Mouse (Mus musculus) CH12.LX (cell line): ENCODE measurements around the gene Tspan5. TPM values are rescaled to one million over a fixed set of nuclear protein-coding genes. Genes with fewer than 3 reads are reported as not detected.

Experiments
- DNase-seq: peaks from one replicate; pipeline ENCODE4 v3.0.0-alpha.2; 2013; ENCODE audit errors: extremely low read depth
- H3K27ac ChIP-seq: 2 replicates; pipeline ENCODE4 v1.5.1; 2012; ENCODE audit warnings: low read depth, mild to moderate bottlenecking, control low read depth, moderate library complexity; ENCODE audit not compliant: insufficient read depth
- H3K27me3 ChIP-seq: replicated peaks from 2 replicates; pipeline ENCODE3; 2012; ENCODE audit warnings: inconsistent platforms
- H3K36me3 ChIP-seq, 2 experiments: replicated peaks in 1 of 2; 2 replicates each; pipeline versions ENCODE3 to v1.6.1; 2012; ENCODE audit warnings: inconsistent platforms in 1 of 2, low read length in 1 of 2, mild to moderate bottlenecking in 1 of 2, mixed read lengths in 1 of 2, moderate library complexity in 1 of 2; ENCODE audit not compliant: control insufficient read depth in 1 of 2, insufficient read depth in 1 of 2
- H3K4me1 ChIP-seq, 2 experiments: 2 replicates each; pipeline ENCODE4 v1.6.1; 2012; ENCODE audit warnings: inconsistent platforms in 1 of 2, moderate library complexity in 1 of 2; ENCODE audit not compliant: insufficient read depth in 2 of 2, control insufficient read depth in 1 of 2
- H3K4me2 ChIP-seq: 2 replicates; pipeline ENCODE4 v1.6.1; 2012; ENCODE audit warnings: low read depth, mild to moderate bottlenecking, control low read depth; ENCODE audit not compliant: poor library complexity, insufficient read depth, severe bottlenecking
- H3K4me3 ChIP-seq, 3 experiments: fragments of 150-350 bp in 1 of 3; sonication (generic) in 1 of 3; replicated peaks in 1 of 3; 2 replicates each; pipeline versions ENCODE3 to v1.5.1; 2011 to 2012; ENCODE audit warnings: low read depth in 2 of 3, low read length in 2 of 3, mild to moderate bottlenecking in 2 of 3, moderate library complexity in 2 of 3, control low read depth in 1 of 3, improper control_type of control experiment in 1 of 3, inconsistent platforms in 1 of 3, mixed read lengths in 1 of 3; ENCODE audit not compliant: poor library complexity in 1 of 3
- H3K79me2 ChIP-seq: replicated peaks from 2 replicates; pipeline ENCODE4 v1.6.1; 2012; ENCODE audit warnings: mild to moderate bottlenecking, moderate library complexity; ENCODE audit not compliant: control insufficient read depth, poor library complexity, insufficient read depth, severe bottlenecking; ENCODE audit errors: extremely low read depth
- H3K9ac ChIP-seq: 2 replicates; pipeline ENCODE4 v1.6.1; 2012; ENCODE audit warnings: low read depth, mild to moderate bottlenecking, control low read depth, moderate library complexity; ENCODE audit not compliant: insufficient read depth
- H3K9me3 ChIP-seq: replicated peaks from 2 replicates; pipeline ENCODE3; 2012; ENCODE audit warnings: low read length, inconsistent platforms, mixed read lengths
- CHD2 ChIP-seq: IDR thresholded peaks from 2 replicates; pipeline ENCODE4 v1.6.1; 2011; ENCODE audit warnings: low read length, improper control_type of control experiment
- ELF1 ChIP-seq: IDR thresholded peaks from 2 replicates; pipeline ENCODE4 v1.6.1; 2014; ENCODE audit warnings: low read depth, mild to moderate bottlenecking, inconsistent platforms, low read length, improper control_type of control experiment
- EP300 ChIP-seq: IDR thresholded peaks from 2 replicates; pipeline ENCODE4 v1.6.1; 2011; ENCODE audit warnings: low read length, improper control_type of control experiment
- HCFC1 ChIP-seq: IDR thresholded peaks from 2 replicates; pipeline ENCODE4 v1.6.1; 2012; ENCODE audit warnings: low read depth, mild to moderate bottlenecking, inconsistent platforms, low read length, improper control_type of control experiment
- IRF4 ChIP-seq: IDR thresholded peaks from 2 replicates; pipeline ENCODE4 v1.6.1; 2014; ENCODE audit warnings: low read depth, mild to moderate bottlenecking, inconsistent platforms, low read length, improper control_type of control experiment
- MAFK ChIP-seq: IDR thresholded peaks from 2 replicates; pipeline ENCODE4 v1.6.1; 2011; ENCODE audit warnings: low read length, improper control_type of control experiment; ENCODE audit not compliant: insufficient replicate concordance
- MAX ChIP-seq: IDR thresholded peaks from 2 replicates; pipeline ENCODE4 v1.6.1; 2011; ENCODE audit warnings: low read length, improper control_type of control experiment
- MAZ ChIP-seq: IDR thresholded peaks from 2 replicates; pipeline ENCODE4 v1.6.1; 2012; ENCODE audit warnings: low read depth, mild to moderate bottlenecking, inconsistent platforms, low read length, improper control_type of control experiment, moderate library complexity
- MXI1 ChIP-seq: IDR thresholded peaks from 2 replicates; pipeline ENCODE4 v1.6.1; 2011; ENCODE audit warnings: mild to moderate bottlenecking, low read depth, low read length, improper control_type of control experiment
- MYC ChIP-seq: IDR thresholded peaks from 2 replicates; pipeline ENCODE4 v1.6.1; 2011; ENCODE audit warnings: low read depth, mild to moderate bottlenecking, improper control_type of control experiment, low read length
- POLR2A ChIP-seq: IDR thresholded peaks from 2 replicates; pipeline ENCODE4 v1.6.1; 2011; ENCODE audit warnings: low read depth, mild to moderate bottlenecking, improper control_type of control experiment, low read length
- POLR2AphosphoS2 ChIP-seq: IDR thresholded peaks from 2 replicates; pipeline ENCODE4 v1.6.1; 2011; ENCODE audit warnings: low read depth, low read length, improper control_type of control experiment
- RAD21 ChIP-seq: IDR thresholded peaks from 2 replicates; pipeline ENCODE4 v1.6.1; 2011; ENCODE audit warnings: low read depth, mild to moderate bottlenecking, low read length, improper control_type of control experiment, moderate library complexity
- RCOR1 ChIP-seq: conservative IDR thresholded peaks from 2 replicates; pipeline ENCODE4 v1.6.1; 2012; ENCODE audit warnings: low read depth, mild to moderate bottlenecking, inconsistent platforms, low read length, improper control_type of control experiment
- SIN3A ChIP-seq: IDR thresholded peaks from 2 replicates; pipeline ENCODE4 v1.6.1; 2012; ENCODE audit warnings: low read length, improper control_type of control experiment, inconsistent platforms
- SMC3 ChIP-seq: IDR thresholded peaks from 2 replicates; pipeline ENCODE4 v1.6.1; 2011; ENCODE audit warnings: low read depth, low read length, improper control_type of control experiment
- TBP ChIP-seq: conservative IDR thresholded peaks from 2 replicates; pipeline ENCODE4 v1.6.1; 2011; ENCODE audit warnings: low read depth, low read length, improper control_type of control experiment
- TCF12 ChIP-seq: IDR thresholded peaks from 2 replicates; pipeline ENCODE4 v1.6.1; 2014; ENCODE audit warnings: low read depth, mild to moderate bottlenecking, inconsistent platforms, low read length, improper control_type of control experiment
- USF1 ChIP-seq: IDR thresholded peaks from 2 replicates; pipeline ENCODE4 v1.6.1; 2014; ENCODE audit warnings: low read depth, mild to moderate bottlenecking, inconsistent platforms, low read length, improper control_type of control experiment
- ZKSCAN1 ChIP-seq: IDR thresholded peaks from 2 replicates; pipeline ENCODE4 v1.6.1; 2012; ENCODE audit warnings: low read depth, inconsistent platforms, low read length, improper control_type of control experiment, borderline replicate concordance
- dilution Hi-C: fragments of 300-500 bp; cut with MboI; formaldehyde crosslinking; loops from 2 replicates; pipeline ENCODE4 v1.14.3; 2020; ENCODE audit warnings: low sequenced_read_pairs; ENCODE audit not compliant: extremely low pct_unique_long_range_greater_than_20kb, extremely low pct_ligation_motif_present
- in situ Hi-C: fragments of 300-500 bp; cut with MboI; formaldehyde crosslinking; loops from 3 replicates; pipeline ENCODE4 v1.14.3; 2019; ENCODE audit warnings: low sequenced_read_pairs, low pct_ligation_motif_present, low pct_unique_long_range_greater_than_20kb, mixed read lengths
- polyA plus RNA-seq: library from polyadenylated mRNA; unstranded; fragments of >175 nt; gene quantifications from 2 replicates; pipeline ENCODE4 v1.2.1, GENCODE M21; 2012; ENCODE audit warnings: low read depth; ENCODE audit not compliant: insufficient read length
- total RNA-seq, 2 experiments: library from RNA; depleted of rRNA; stranded (reverse); fragments of 300-350 nt in 1 of 2; fragments of >200 nt in 1 of 2; gene quantifications; 2 replicates each; pipeline ENCODE4 v1.2.3; 2012 to 2014

Tspan5 gene
- total and polyA plus RNA-seq, 3 experiments = 17.2 to 43.1 (median 25.9) TPM

- H3K4me3 ChIP-seq = no peak overlapping the region
- 0 out of 2 replicates have a peak, but pooled peaks have one; percentile 26 for TF ChIP-seq CHD2
- TF ChIP-seq EP300 = no peak
- no peaks in the 10 kb centered on the region for H3K27me3 ChIP-seq
- dilution Hi-C loops (no loop called here), in situ Hi-C loops (loop anchor here (10.0 kb wide), 1 partner anchor 80 kb away; no protein-coding TSS in a partner anchor)
- 0 out of 2 replicates have a peak, but pooled peaks cover 2% of the 10 kb centered on the region for H3K79me2 ChIP-seq
- peak overlapping the region; percentile 12; the same call in 1 of the 2 replicates for H3K4me2 ChIP-seq
- no peak for DNase-seq
- H3K9me3 ChIP-seq = no peaks in the 10 kb centered on the region
- peaks cover 13 to 70% of the 10 kb centered on the region in 2 experiments for H3K4me1 ChIP-seq
- peaks cover 0 to 13% of the 10 kb centered on the region in 2 experiments for H3K36me3 ChIP-seq
- no peak overlapping the region for H3K9ac ChIP-seq
- H3K27ac ChIP-seq = no peak overlapping the region
Observed at GRCm38 (mm10) chr3:138814457-138814856, 72.5 kb downstream of the Tspan5 start.

GRCm38 (mm10) chr3:138815127-138815837, 73.3 kb downstream of the Tspan5 start:
- H3K9me3 ChIP-seq = no peaks in the 10 kb centered on the region
- 0 out of 2 replicates have a peak, but pooled peaks have one; percentile 8 for TF ChIP-seq MAFK
- TF ChIP-seq RAD21 = no peak
- no peak; the same call in none of the 2 replicates for TF ChIP-seq SMC3
- 0 out of 2 replicates have a peak, but pooled peaks have one; percentile 23 for TF ChIP-seq HCFC1
- peak; percentile 27; the same call in 1 of the 2 replicates for TF ChIP-seq USF1
- TF ChIP-seq EP300 = no peak
- peak; percentile 55 for TF ChIP-seq POLR2A
- TF ChIP-seq MAX = peak; percentile 83
- 0 out of 2 replicates have a peak, but pooled peaks have one; percentile 16 for TF ChIP-seq ELF1
- TF ChIP-seq POLR2AphosphoS2 = peak; percentile 68; the same call in 1 of the 2 replicates
- peak; percentile 31; the same call in 1 of the 2 replicates for TF ChIP-seq TCF12
- no peak for TF ChIP-seq IRF4
- peak; percentile 54; the same call in 1 of the 2 replicates for TF ChIP-seq TBP
- peak; percentile 38; the same call in 1 of the 2 replicates for TF ChIP-seq RCOR1
- no peak for TF ChIP-seq ZKSCAN1
- 0 out of 2 replicates have a peak, but pooled peaks have one; percentile 24 for TF ChIP-seq MAZ
- TF ChIP-seq SIN3A = peak; percentile 55
- peak; percentile 86 for TF ChIP-seq MXI1
- TF ChIP-seq MYC = peak; percentile 85
- in situ Hi-C loops = loop anchor here (10.0 kb wide), 1 partner anchor 80 kb away; no protein-coding TSS in a partner anchor
- peak overlapping the region; percentile 12 for H3K4me2 ChIP-seq
- H3K4me1 ChIP-seq = peaks cover 13 to 75% of the 10 kb centered on the region in 2 experiments
- dilution Hi-C loops = no loop called here
- 0 out of 2 replicates have a peak, but pooled peaks cover 2% of the 10 kb centered on the region for H3K79me2 ChIP-seq
- peak overlapping the region; percentile 5; the same call in 1 of the 2 replicates for H3K27ac ChIP-seq
- no peaks in the 10 kb centered on the region for H3K27me3 ChIP-seq
- peaks cover 0 to 9% of the 10 kb centered on the region in 2 experiments for H3K36me3 ChIP-seq
- H3K9ac ChIP-seq = peak overlapping the region; percentile 1; the same call in 1 of the 2 replicates
- no peak overlapping the region for H3K4me3 ChIP-seq
- DNase-seq = peak; percentile 50
